Mouse (Mus musculus) C2C12 (cell line): Measurements from ENCODE around the gene 4930518I15Rik. TPM values are rescaled to one million over a fixed set of nuclear protein-coding genes. Genes with fewer than 3 reads are reported as not detected.
"Not testable (repeated sequence)": the region's sequence is repeated elsewhere in the genome, so short reads cannot be mapped to it uniquely, and the experiment has no call there.

ENCODE experiments used
- H3K27me3 ChIP-seq: one replicate; pipeline ENCODE4 v1.6.1; 2011; ENCODE audit not compliant: control insufficient read depth, insufficient read depth, insufficient read length
- H3K36me3 ChIP-seq: one replicate; pipeline ENCODE4 v1.6.1; 2011; ENCODE audit not compliant: control insufficient read depth, insufficient read depth
- H3K4me3 ChIP-seq: one replicate; pipeline ENCODE4 v1.5.1; 2011; ENCODE audit warnings: mild to moderate bottlenecking, control low read depth; ENCODE audit not compliant: poor library complexity, insufficient read depth, severe bottlenecking
- H3K79me2 ChIP-seq: one replicate; pipeline ENCODE4 v1.6.1; 2011; ENCODE audit not compliant: control insufficient read depth, insufficient read depth
- H3K79me3 ChIP-seq: one replicate; pipeline ENCODE4 v1.6.1; 2011; ENCODE audit warnings: low read depth, control low read depth
- H3ac ChIP-seq: one replicate; pipeline ENCODE3; 2011; ENCODE audit warnings: low read depth; ENCODE audit not compliant: control insufficient read depth, insufficient read length
- CEBPB ChIP-seq: IDR thresholded peaks from one replicate; pipeline ENCODE4 v1.6.1; 2011; ENCODE audit warnings: low read depth, mild to moderate bottlenecking, control low read depth, moderate library complexity
- CTCF ChIP-seq: IDR thresholded peaks from one replicate; pipeline ENCODE4 v1.5.1; 2011; ENCODE audit not compliant: control insufficient read depth, insufficient read depth, insufficient read length
- FOSL1 ChIP-seq: IDR thresholded peaks from one replicate; pipeline ENCODE4 v1.8.0; 2011; ENCODE audit warnings: mild to moderate bottlenecking, low read length; ENCODE audit not compliant: poor library complexity, insufficient read depth, severe bottlenecking
- MAX ChIP-seq: IDR thresholded peaks from one replicate; pipeline ENCODE4 v1.6.1; 2011; ENCODE audit warnings: mild to moderate bottlenecking, control low read depth
- MYOD1 ChIP-seq: IDR thresholded peaks from one replicate; pipeline ENCODE4 v1.6.1; 2011; ENCODE audit warnings: low read depth; ENCODE audit not compliant: control insufficient read depth, insufficient read length
- MYOG ChIP-seq: IDR thresholded peaks from one replicate; pipeline ENCODE4 v1.6.1; 2011; ENCODE audit not compliant: control insufficient read depth, insufficient read length; ENCODE audit errors: extremely low read depth
- USF1 ChIP-seq: IDR thresholded peaks from one replicate; pipeline ENCODE4 v1.6.1; 2011; ENCODE audit warnings: low read depth, mild to moderate bottlenecking, control low read depth, moderate library complexity
- long read RNA-seq, 2 experiments: library from polyadenylated mRNA; unstranded; transcript quantifications; one replicate each; pipeline ENCODE4 v2.0.0; 2019 to 2020
- polyA plus RNA-seq: library from polyadenylated mRNA; unstranded; fragments of >200 nt; fragmentation: generic; extraction: Trizol; gene quantifications from one replicate; pipeline ENCODE4 v1.2.1, GENCODE M21; 2012; ENCODE audit warnings: missing spikeins

4930518I15Rik gene
- 0.27 TPM for polyA plus RNA-seq
- long read RNA-seq, experiment 1, partial matches to known transcripts = 0 of 1 reads
- long read RNA-seq, experiment 1, other reads (novel, unspliced or antisense) = 0 of 1 reads
- long read RNA-seq, experiment 2 = 0 reads

GRCm38 (mm10) chr2:156857835-156858234 is at the start of gene 4930518I15Rik:
4930518I15Rik (minus strand) TSS chr2:156857946.
- Histone ChIP-seq H3K36me3 (peaks cover 7% of the 10 kb centered on the region), H3K4me3 (no peak within 1 kb of the TSS), H3ac (peak within 1 kb of the TSS; percentile 23), H3K79me2 (peaks cover 34% of the 10 kb centered on the region), H3K27me3 (no peaks in the 10 kb centered on the region), H3K79me3 (peaks cover 17% of the 10 kb centered on the region)
- TF ChIP-seq CEBPB (no peak), MYOD1 (no peak), MAX (no peak), MYOG (no peak), USF1 (no peak), FOSL1 (no peak), CTCF (no peak)

- H3K4me3 ChIP-seq, H3ac ChIP-seq, H3K79me2 ChIP-seq, H3K79me3 ChIP-seq, H3K36me3 ChIP-seq, H3K27me3 ChIP-seq: not testable (repeated sequence)
Observed at GRCm38 (mm10) chr2:156905931-156906330, 48.2 kb upstream of the 4930518I15Rik start.

- Histone ChIP-seq H3K27me3 (peaks cover 3% of the 10 kb centered on the region), H3K36me3 (no peaks in the 10 kb centered on the region), H3K79me2 (no peaks in the 10 kb centered on the region), H3ac (no peak overlapping the region), H3K79me3 (no peaks in the 10 kb centered on the region), H3K4me3 (no peak overlapping the region)
- no peak for TF ChIP-seq USF1
- TF ChIP-seq CTCF = peak; percentile 3
Observed at GRCm38 (mm10) chr2:156904976-156905717, 47.4 kb upstream of the 4930518I15Rik start.

- TF ChIP-seq CEBPB = no peak
- TF ChIP-seq MYOG = no peak
- TF ChIP-seq MAX = no peak
- no peak for TF ChIP-seq CTCF
- TF ChIP-seq FOSL1 = no peak
- no peak for TF ChIP-seq USF1
- Histone ChIP-seq H3K27me3 (peaks cover 7% of the 10 kb centered on the region), H3K4me3 (no peak overlapping the region), H3K79me2 (no peaks in the 10 kb centered on the region), H3K79me3 (no peaks in the 10 kb centered on the region), H3K36me3 (no peaks in the 10 kb centered on the region), H3ac (no peak overlapping the region)
Observed at GRCm38 (mm10) chr2:156903367-156903766, 45.6 kb upstream of the 4930518I15Rik start.

DNA sequence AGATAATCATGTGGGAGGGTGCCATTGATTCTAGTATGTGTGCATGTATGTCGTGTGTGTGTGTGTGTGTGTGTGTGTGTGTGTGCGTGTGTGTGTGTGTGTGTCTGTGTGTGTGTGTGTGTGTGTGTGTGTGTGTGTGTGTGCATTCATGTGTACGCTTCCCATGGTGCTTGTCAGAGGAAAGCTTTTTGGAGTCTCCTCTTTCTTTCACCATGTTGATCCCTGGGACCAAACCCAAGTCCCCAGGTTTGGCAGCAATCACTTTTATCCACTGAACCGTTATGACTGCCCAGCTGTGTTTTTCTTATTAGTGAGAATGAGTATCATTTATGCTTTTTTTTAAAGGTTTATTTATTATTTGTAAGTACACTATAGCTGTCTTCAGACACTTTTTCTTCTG is 44.7 kb upstream of the 4930518I15Rik start:
- H3K79me2 ChIP-seq, H3K79me3 ChIP-seq, H3K36me3 ChIP-seq, H3K27me3 ChIP-seq, H3ac ChIP-seq, H3K4me3 ChIP-seq: not testable (repeated sequence)

- TF ChIP-seq MAX (no peak), MYOD1 (no peak), USF1 (no peak), CTCF (no peak), CEBPB (no peak), MYOG (no peak), FOSL1 (no peak)
- Histone ChIP-seq H3K27me3 (peaks cover 7% of the 10 kb centered on the region), H3ac (no peak overlapping the region), H3K79me3 (no peaks in the 10 kb centered on the region), H3K4me3 (no peak overlapping the region), H3K36me3 (no peaks in the 10 kb centered on the region), H3K79me2 (no peaks in the 10 kb centered on the region)
Observed at GRCm38 (mm10) chr2:156901883-156902282, 44.1 kb upstream of the 4930518I15Rik start.
